Mouse (Mus musculus) heart, adult 18-20 months (tissue): Measurements from ENCODE around the gene Pdcd4. TPM values are rescaled to one million over a fixed set of nuclear protein-coding genes. Genes with fewer than 3 reads are reported as not detected.

Experiments
- DNase-seq, 2 experiments: peaks; one replicate each; pipeline ENCODE4 v3.0.0; 2021 to 2022; ENCODE audit warnings: mixed read lengths in 1 of 2
- total RNA-seq, 2 experiments: library from RNA; stranded (reverse); gene quantifications; 2 replicates each; pipeline ENCODE4 v1.2.3; 2021

The Pdcd4 gene
- total RNA-seq, 2 experiments from 2014 or later: 20.3 to 31.3 TPM

DNA sequence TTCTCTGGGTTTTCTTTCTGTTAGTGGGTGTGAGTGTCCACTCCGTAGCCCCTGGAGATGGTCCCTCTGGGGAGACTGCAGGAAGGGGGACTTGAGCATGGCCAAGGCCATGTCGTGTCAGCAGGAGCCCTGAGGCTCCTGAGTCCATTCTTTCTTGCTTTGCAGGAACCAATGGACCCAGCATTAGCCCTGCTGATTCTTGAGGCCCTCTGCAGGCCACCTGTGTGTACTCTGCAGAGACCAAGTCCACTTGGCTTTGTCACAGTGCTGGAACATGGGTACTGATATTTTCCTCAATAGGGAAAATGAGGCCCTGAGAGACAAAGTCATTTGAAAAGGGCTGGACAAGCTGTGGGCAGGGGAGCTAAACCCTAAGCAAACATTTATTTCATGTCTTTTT, 21.5 kb upstream of the Pdcd4 start:
- no peak for DNase-seq

DNA sequence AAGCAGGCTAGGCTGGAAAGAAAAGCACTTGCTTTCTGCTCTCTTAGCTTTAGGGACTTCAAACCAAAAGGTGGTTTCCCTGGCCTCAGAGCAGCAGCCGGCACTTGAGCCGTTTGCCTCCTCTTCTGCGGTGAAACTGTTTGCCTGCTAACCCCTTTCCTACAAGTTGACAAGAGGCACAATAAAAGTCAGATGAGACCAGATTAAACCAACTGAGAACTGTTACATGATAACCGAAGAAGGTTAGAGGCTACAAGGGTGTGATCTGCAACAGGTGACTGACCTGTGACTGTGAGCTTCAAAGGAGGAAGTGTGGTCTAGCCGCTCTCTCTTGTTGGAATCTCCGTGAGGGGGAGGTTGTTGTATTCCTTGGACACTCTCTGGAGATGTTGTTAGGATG, 20.5 kb upstream of the Pdcd4 start:
- DNase-seq: no peak

DNA sequence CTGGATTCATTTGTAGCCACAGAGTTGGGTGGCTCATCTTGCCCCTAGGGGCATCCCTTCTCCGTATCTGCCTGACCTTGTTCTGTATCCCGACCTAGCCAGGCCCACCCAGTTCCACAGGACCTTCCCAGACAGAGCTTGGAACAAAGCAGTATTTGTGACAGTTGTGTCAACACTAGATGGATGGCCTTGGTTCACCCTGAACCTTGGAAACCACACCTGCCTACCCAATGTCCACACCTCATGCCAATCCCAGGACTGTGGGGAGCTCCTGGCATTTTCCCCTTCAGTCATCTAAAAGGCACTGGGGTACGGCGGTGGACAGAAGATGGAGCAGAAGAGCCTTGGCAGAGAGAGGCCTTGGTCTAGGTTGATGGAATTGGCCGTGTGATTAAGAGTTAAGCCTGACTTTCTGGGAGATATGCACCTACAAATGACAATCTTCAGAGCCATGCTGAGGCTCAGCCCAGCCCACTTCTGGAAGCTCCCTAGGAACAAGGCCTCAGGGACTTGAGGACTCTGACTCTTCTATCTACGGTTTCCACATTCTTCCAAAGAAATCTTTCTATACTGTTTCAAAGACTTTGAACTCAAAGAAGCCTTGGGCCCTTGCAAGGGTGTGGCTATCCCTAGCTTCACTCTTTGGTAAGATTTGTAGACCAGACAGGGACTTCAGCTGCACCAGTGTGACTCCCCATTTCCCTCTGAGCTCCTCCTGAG, 18.9 kb upstream of the Pdcd4 start:
- DNase-seq: no peak

DNA sequence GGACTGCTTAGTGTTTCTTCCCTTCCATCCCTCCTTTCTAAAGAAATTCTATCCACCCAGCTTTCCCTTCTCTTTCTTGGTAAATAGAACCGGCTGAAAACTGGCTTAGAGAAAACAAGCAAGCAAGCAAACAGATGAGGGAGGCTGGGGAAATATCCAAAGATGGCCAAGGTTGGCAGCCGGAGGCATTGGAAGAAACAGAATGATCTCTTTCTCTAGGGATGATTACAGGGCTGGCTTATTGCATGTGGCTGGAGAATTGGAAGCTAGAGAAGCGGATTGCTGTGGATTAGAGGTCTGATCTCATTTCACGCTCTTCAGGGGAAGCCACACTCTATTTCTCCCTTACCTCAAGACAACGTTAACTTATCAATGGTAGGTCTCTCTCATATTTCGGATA, 16.8 kb upstream of the Pdcd4 start:
- DNase-seq: no peak

DNA sequence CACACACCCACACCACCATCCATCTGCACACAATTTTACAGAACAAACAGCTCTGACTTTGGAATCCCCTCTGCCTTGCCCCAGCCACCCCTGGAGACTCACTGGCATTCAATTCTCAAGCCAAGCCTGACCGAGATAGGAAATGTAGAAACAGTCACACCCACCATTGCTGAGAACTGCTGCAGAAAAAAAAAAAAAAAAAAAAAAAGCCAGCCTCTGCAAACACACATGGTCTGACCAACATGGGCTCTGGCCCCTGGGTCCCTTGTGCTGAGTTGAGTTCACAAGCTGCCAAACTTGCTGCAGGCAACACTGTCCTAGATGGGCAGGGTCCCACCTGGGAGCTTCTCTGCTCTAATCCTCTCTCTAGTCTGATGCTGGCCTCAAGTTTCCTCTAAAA, 14.3 kb upstream of the Pdcd4 start:
- no peak for DNase-seq

DNA sequence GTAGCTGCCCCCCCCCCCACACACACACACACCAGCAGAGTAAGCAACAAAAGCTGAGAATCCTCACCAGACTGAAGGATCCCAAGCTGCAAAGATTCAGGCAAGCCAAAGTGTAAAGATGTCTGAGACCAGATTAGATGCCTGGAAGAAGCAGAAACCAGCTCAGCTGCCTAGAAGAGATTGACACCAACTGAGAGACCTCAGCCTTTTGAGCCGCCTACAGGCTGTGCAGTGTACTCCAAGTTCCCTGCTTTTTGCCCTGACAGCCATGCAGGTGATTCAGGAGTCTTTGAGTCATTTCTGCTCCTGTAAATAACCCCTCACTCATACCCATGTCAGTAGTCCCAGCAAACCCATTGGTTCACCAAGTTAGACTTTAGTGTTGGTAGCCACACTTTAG, 11.6 kb upstream of the Pdcd4 start:
- no peak for DNase-seq

DNA sequence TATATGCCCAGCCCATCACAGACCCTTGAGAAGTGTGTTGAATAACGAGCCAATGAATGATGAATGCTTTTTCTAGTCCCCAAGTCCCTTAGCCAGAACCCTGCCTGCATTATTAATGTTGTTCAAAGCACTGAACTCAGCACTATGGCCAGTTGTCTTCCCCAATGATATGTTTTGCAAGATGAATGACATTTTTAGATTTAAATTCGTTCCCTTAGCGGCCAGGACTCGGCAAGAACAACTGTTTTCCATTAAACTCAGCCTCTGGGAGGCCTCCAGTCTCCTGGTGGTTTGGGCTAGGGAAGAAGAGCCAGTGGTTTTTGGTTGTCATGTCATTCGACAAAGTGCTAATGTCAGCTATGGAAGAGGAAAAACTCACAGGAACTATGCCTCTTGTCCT, 10.2 kb upstream of the Pdcd4 start:
- DNase-seq: no peak

DNA sequence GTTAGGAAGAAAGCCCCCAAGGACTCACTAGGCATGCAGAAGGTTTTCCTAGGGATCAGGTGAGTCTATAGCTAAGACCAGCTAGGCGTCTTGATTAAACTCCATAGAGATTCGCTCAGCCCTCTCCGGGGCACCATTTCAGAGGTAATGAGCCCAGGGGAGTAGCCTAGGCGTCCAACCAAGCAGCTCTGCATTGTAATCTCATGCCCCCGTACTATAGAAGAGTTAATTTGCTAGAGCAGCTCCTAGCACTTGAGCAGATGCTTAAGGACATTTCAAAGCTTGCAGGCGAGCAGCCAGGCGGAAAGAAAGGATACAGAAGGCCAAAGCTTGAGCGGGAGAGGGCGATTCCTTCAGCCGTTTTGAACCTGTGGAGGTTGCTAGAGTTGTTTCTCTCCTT, 6.6 kb upstream of the Pdcd4 start:
- no peak for DNase-seq

DNA sequence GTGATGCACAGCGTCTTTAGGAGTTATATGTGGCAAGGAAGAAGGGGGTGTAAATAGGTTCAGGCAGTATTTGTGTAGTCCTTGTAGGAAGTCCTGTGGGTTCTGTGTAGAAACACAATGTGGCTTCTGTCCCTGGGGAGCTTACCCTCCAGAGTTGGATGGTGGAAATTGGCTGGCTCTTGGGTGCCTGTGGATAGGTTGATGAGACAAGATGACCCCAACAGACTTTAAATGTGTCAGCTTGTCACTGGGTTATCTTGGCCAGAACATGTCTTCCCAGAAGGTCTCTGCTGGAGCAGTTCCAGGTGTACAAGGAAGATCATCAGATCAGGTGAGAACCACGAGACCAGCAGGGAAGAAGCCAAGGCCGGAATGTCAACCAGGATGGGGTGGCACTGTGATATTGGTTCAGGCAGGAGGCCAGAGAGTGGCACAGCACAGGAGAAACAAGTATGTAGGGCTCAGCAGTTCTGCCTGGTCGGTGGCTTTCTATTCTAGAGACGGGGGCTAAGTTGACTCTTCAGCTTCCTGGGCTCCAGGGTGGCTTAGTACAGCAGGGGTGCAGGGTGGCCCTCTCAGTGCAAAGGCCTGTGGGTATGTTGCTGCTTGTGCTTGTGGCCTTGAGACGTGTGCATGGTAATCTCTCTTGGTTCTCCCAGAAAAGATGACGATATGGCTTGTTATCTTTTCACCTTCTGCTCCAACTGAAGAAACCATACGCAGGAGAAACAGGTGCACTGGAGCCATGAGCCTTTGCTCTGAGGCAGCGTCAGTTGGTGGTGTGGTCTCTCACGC, 5.3 kb upstream of the Pdcd4 start:
- peak in 1 of 2 experiments; percentile 55 for DNase-seq

DNA sequence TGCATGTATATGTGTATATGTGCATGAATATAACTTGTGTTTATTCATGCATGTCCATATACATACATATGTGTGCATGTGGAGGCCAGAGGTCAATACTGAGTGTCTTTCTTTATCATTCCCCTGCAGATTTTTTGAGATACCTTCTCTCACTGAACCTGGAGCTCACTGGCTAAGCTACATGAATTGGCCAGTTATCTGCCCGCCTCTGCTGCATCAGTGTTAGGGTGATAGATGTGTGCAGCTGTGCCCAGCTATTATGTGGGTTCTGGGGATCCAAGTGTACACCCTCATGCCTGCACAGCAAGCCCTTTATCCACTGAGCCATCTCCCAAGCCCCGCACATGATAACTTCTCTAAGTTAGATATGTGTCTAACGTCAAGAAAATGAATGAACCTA, 4.2 kb upstream of the Pdcd4 start:
- no peak for DNase-seq

DNA sequence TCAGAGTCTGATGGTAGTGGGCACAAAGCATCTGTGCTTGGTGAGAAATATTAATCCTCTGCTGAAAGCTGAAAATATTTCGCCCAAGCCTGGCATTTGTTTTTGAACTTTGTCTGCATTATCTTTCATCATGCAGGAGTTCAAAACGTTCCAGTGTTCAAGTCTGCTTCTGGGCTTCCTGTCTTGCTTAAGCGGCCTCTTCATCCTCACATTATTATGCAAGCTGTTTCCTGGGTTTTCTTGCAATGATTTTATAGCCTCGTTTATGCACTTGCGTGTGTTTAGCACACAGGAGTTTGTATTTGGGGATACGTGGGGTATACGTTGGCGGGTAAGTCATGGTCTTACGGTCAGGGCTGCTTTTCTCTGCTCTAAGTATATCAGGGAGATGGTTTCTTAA, 3.7 kb upstream of the Pdcd4 start:
- DNase-seq: no peak

DNA sequence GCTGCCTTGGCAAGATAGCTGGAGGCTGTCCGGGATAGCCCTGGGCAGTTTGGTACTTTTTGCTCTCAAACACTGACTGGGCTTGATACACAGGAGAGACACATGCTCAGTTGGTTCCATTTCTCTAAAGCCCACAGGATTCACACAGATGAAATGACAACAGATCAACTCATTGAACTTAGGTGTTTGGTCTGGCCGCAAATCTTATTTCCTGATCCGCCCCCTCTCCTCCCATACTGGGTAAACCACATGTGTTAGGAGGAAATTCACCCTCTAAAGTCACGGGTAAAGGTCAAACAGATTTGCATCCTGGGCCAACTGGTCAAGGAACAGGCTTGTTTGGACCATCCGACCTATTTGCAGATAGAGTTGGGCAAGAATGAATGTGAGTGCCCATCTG, 2.5 kb upstream of the Pdcd4 start:
- no peak for DNase-seq

DNA sequence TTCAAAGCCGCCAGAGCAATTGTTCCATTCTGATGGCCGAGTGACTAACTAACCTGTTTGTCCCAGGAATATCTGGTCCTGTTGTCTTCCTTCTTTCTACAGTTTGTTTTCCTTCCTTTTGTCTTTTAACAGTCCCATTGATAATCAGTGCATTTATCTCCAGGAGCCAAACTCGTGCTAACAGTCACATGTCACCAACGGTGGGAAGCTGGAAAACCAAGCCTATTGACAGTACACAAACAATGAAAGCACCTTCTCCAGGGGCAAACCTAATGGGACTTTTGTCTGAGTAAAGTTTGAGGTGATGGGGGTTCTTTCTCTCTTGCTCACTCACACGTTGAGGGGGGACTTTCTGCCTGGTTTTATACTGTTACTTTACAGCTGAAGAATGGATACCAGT, 1.8 kb upstream of the Pdcd4 start:
- no peak for DNase-seq

DNA sequence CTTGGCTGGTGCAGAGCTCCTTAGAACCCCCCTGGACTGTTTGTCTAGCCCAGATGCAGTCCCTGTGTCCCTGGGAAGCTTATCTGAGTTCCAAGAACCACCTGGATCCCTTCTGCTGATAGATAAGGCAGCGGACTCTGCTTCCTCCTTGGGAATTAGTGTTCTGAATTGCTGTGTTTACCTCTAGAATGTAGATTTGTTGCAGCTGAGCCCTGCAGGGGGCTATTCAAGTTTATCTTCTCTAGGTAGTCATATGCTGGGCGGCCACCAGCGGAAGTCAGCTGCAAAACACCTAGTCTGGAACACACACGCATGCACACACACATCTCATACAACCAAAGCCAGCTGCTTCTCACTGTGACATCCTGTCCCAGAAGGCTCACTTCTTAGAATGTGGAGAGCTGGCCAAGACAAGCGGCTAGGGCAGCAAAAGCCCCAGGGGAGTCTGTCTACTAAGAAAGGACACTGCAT, 1.2 kb upstream of the Pdcd4 start:
- peak in 1 of 2 experiments; percentile 69 for DNase-seq

DNA sequence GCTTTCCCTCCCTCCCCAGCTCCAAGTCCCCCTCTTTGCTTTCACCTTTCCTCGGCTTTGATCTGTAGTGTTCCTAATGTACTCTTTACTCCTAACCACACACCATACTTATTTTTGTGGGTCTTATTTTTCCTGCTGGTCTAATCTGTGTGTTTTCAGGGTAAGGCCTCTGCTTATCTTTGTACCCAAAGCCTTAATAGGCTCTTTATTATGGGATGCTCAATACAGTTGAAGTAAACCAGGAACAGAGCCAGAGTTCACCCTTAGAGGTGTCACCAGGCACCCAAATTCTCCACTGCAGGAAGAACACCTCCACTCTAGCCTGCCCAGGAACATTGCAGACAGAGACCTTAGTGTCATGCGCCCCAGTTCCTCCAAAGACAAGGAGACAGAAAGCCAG, 462 bp upstream of the Pdcd4 start:
- no peak for DNase-seq

DNA sequence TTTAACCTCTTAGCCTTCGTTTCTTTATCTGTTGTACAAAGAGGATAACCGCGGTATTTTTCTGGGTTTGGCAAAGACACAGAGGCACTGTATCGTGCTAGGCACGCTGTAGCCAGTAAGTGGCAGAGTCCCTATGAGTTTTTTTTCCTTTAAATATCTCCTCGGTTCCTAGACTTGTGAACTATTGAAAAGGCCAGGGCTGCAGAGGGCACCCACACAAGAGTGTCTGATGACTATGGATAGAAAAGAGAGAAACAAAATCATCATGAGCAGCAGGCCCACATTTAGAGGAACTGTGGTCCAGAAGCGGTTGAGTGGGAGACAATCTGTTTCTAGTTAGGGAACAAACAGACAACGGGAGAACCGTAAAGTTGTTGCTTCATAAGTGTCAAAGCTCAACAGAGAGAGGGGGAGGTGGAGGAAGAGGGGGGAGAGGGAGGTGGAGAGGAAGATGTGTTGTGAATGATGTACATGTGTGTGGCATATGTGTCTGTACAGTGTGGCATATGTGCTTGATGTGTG, 868 bp downstream of the Pdcd4 start:
- DNase-seq: no peak

DNA sequence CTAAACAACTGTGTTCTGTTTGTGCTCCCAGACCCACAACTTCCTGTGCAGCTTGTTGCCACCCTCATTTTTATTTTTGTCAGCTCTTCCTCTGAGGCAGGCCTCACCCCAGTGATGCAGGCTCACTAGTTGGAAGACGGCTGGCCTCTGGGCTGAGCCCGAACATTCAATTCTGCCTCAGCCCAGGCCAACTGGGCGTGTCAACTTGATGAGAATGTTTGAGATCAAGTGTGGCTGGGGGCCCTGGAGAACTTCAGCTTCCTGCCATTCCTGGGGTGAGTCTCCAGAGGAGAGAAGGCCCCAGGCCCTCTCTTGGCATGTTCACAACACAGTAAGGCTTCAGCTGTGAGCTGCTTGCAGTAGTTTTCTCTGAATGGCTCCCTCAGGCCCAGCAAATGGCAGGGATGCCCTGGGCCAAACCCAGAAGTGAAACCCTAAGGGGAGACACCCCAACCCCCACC, 1.7 kb downstream of the Pdcd4 start:
- DNase-seq: peak; percentile 65 to 74

DNA sequence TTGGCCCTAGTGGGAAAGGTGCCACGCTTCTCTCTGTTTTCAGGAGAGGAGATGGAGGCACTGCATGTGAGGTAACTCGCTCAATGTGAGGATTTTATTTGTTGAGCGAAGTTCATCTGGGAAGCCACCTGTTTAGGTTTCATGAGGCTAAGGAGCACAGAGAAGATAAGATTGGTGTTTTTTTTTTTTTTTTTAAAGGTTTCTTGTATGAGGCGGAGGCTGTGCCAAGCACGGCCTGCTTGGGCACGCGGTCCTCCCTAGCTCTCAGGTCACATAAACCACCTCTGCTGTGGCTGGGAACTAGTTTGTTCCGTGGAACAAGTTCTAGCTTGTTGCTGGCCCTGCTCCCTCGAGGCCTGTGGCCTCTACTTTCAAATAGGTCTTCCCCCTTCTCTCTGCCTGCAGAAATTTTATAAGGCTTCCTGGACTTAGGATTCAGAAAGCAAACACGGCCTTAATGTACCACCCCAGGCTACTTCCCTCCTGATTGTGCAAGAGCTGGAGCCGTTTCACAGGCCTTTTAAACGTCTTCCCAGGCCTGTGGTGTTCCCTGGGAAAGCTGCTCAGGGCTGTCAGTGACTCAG, 2.6 kb downstream of the Pdcd4 start:
- DNase-seq: peak; percentile 72 to 74

DNA sequence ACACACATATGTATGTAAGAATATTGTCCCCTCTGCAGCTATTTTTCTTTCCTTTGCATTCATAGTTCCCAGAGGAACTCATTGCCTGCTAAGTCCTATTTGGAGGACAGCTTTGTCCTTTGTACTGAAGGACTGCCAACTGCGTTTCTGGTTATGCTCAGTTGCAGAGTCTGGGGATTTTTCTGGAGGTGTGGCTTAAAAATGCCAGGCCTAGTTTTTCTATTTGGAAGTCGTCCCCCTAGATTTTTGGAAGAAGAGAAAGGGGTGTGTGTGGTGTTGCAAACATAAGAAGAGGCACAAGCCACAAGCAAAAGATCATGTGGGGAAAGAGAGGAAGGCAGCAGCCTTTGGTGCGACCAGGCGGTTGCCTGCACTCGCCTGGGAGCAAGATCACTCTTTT, 6.0 kb downstream of the Pdcd4 start:
- DNase-seq: peak; percentile 51 to 59

DNA sequence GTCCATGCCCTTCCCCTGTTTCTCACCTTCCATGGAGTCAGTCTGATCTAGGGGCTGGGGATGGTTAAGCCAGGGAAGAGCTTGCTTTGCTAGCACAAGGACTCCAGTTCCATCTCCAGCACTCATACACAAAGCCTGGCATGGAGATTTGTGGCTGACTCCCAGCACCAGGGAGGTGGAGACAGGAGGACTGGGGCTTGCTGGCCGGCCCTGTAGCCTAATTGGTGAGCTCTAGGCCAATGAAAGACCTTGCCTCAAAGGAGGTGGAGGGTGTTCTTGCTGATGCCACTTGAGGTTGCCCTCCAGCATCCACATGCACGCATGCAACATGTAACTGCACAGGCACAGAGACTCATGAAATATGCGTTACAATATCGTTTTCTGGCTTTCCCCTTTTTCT, 6.5 kb downstream of the Pdcd4 start:
- DNase-seq: peak; percentile 45 to 60

DNA sequence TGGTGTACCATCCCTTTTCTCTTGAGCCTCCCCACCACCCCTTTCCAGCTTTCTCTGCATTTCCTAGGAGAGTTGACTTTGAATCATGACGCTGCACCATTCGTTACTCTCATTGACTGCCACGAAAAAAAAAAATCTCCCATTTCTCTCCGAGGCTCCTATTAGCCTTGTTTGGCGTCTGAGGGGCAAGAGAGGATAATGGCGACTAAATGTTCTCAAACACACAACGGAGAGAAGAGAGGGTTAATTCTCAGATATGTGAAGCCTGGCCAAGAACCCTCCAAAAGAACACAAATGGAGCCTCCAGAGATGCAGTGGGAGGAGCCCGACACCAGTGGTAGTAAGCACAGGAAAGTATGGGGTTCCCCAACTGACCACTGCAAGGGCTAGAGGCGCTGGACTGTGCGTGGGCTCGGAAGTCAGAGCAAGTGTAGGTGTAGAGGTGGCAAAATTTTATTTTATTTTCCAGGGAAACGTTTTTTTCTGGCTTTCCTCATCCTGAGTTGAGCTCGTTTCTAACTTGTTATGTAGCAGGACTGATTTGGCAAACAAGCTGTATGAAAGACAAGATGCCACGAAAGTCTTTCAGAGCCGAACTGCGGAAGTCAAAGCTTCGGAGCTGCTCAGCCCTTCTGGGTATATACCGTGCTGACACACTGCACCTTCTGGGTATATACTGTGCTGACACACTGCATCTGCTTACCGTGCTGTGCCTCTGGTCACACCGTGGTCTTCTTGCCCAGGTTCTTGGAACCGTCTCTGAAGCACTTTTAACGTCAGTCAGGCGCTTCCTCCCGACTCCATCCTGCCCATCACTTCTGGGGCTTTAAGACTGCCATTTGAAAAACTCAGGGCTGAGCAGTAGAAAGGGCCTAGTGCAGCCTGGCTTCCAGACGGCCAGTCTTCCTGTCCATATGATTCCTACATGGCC, 7.2 kb downstream of the Pdcd4 start:
- DNase-seq: no peak
